17 mouse cellular contexts compared by ENCODE assay signal in the genomic region with DNA sequence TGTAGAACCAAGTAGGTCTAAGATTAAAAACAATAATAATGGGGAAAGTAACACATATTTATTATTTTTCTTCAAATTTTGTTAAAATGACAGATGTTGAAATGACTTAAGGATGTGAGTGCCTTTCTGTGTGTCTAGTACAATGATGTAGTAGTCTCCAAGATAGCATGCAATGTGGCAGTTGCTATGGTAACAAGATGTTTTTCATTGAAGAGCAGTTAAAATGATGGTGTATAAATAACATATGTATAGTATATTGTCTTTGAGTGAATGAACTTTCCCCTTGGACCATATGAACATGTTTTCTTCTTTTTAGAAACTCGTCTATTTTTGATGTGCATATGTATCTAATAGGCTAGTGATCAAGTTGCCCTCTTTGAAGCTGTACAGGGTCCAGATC.
"Had no signal": no experiment of that assay in that cellular context is flagged by ENCODE, and none has a peak within 500 bp of the region (broad histone marks: within the 10 kb centered on the region; RNA-seq: fewer than 3 reads in every experiment).

No protein-coding gene starts in this region.

- H3K9me3 ChIP-seq: limb, embryonic 15.5 days; midbrain, embryonic 10.5 days had no signal

- DNase-seq: kidney, adult 9 months; kidney, postnatal 14 days; kidney, postnatal 4 days; left cerebral cortex, postnatal 4 days; liver, postnatal 0 days; lung, embryonic 14.5 days; thymus, adult 2 months; thymus, postnatal 14 days; thymus, postnatal 4 days had no signal

- H3K27me3 ChIP-seq: limb, embryonic 15.5 days had no signal

- H3K9ac ChIP-seq: limb, embryonic 15.5 days; liver, embryonic 14.5 days; liver, postnatal 0 days; lung, embryonic 14.5 days had no signal

- ATAC-seq: liver, postnatal 0 days; lung, postnatal 0 days; midbrain, embryonic 16.5 days had no signal

- H3K4me3 ChIP-seq: limb, embryonic 15.5 days; midbrain, embryonic 10.5 days had no signal

- H3K36me3 ChIP-seq: limb, embryonic 15.5 days; midbrain, embryonic 10.5 days had no signal

- H3K4me1 ChIP-seq: limb, embryonic 15.5 days; midbrain, embryonic 10.5 days had no signal

- H3K27ac ChIP-seq: limb, embryonic 15.5 days; liver, embryonic 14.5 days; macrophage; midbrain, embryonic 10.5 days; stomach, postnatal 0 days had no signal

- H3K4me2 ChIP-seq: limb, embryonic 15.5 days; liver, embryonic 11.5 days; lung, embryonic 14.5 days had no signal
